Mouse (Mus musculus) G1E (cell line): ENCODE measurements around the gene Zmym4.

Source experiments
- CTCF ChIP-seq: IDR thresholded peaks from 2 replicates; pipeline ENCODE4 v1.5.1; 2012; ENCODE audit warnings: low read depth, low read length, inconsistent platforms, mixed read lengths
- GATA1 ChIP-seq: IDR thresholded peaks from 2 replicates; pipeline ENCODE4 v1.6.1; 2012; ENCODE audit warnings: borderline replicate concordance, low read length, inconsistent platforms, mixed read lengths
- POLR2AphosphoS5 ChIP-seq: IDR thresholded peaks from 2 replicates; pipeline ENCODE4 v1.6.1; 2012; ENCODE audit warnings: low read depth, low read length, inconsistent platforms; ENCODE audit not compliant: insufficient replicate concordance

- no peak for TF ChIP-seq CTCF
- TF ChIP-seq GATA1: no peak
- TF ChIP-seq POLR2AphosphoS5: no peak
Measured at GRCm38 (mm10) chr4:126822891-126823882, 144.7 kb downstream of the Zmym4 start.
